Mouse (Mus musculus) heart, postnatal 0 days (tissue): Measurements from ENCODE around the gene St8sia2.

Experiments used
- CTCF ChIP-seq: IDR thresholded peaks from 2 replicates; pipeline ENCODE4 v1.5.1; 2016; ENCODE audit warnings: antibody characterized with exemption, control low read depth, low read depth
- EP300 ChIP-seq: IDR thresholded peaks from 2 replicates; pipeline ENCODE4 v1.6.1; 2016; ENCODE audit warnings: antibody characterized with exemption, low read depth

DNA sequence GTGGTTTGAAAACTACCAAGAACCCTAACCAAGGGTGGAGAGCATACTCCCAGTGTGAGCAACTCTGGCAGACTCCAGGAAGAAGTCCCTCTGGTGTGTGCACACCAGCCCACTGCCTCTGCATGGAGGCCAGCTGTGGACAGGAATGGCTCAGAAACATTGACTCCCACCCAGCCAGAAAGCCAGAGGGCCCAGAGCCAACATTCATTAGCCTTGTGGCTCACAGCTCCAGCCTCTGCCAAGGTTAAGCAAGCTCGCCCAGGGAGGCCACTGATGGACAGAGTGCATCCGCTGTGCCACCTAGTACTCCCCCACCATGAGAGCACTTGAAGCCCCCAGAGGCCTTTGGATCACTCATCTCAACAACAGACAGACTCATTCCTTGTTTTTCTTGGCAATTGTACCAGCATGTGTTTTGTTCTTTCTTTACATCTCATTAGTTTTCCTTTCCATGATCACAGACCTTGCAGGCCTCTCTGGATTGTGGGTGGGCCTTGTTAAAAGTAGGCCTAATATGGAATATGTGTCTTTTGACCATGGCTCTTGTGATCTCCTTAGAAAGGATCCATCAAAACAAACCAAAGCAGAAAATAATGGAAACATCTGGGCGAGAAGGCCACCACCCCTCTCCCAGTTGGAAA lies 46.9 kb upstream of the St8sia2 start:
- TF ChIP-seq CTCF (no peak), EP300 (no peak)
